ENCODE assay signal across 21 mouse cellular contexts in the genomic region with DNA sequence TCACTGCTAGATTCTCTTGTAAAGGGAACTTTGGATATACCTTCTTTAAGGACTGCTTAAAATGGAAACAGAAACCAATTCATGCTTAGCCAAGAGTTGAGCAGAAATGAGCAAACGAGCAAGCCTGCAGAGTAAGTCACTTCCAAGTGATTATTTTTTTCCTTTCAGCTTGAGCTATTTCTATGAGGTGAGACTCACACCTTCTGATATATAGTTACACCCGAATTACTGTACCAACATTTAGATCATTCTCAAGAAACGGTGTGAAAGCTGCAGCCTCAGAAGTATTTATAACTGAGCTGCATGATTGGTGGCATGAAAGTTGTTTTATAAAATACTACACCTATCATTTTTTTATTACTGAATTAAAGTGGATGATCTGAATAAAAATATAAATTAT.
DNase-seq lines count a peak whose midpoint lies in the region; ATAC-seq and TF ChIP-seq lines count a peak whose summit lies in the region.
"Had no signal": no experiment of that assay in that cellular context is flagged by ENCODE, and none has a peak within 500 bp of the region (broad histone marks: within the 10 kb centered on the region; RNA-seq: fewer than 3 reads in every experiment).

No protein-coding gene starts in this region.

- TF ChIP-seq CTCF in left cerebral cortex, adult 2 months (IDR thresholded peaks at IDR 0.05) = no peak

- H3K36me3 ChIP-seq in neural tube, embryonic 15.5 days = no peaks in the 10 kb centered on the region
- H3K36me3 ChIP-seq: embryonic facial prominence, embryonic 10.5 days; embryonic facial prominence, embryonic 12.5 days; forebrain, embryonic 12.5 days; forebrain, embryonic 15.5 days had no signal

- no peak overlapping the region for H3K4me3 ChIP-seq in left cerebral cortex, adult 2 months
- H3K4me3 ChIP-seq in neural tube, embryonic 15.5 days (replicated peaks) = no peak overlapping the region
- H3K4me3 ChIP-seq: embryonic facial prominence, embryonic 10.5 days; embryonic facial prominence, embryonic 12.5 days; forebrain, embryonic 12.5 days; forebrain, embryonic 15.5 days had no signal

- no peaks in the 10 kb centered on the region for H3K27me3 ChIP-seq in neural tube, embryonic 15.5 days (replicated peaks)
- H3K27me3 ChIP-seq: embryonic facial prominence, embryonic 12.5 days; forebrain, embryonic 12.5 days; forebrain, embryonic 15.5 days had no signal

- no peaks in the 10 kb centered on the region for H3K9me3 ChIP-seq in neural tube, embryonic 15.5 days (replicated peaks)
- H3K9me3 ChIP-seq: embryonic facial prominence, embryonic 10.5 days; embryonic facial prominence, embryonic 12.5 days; forebrain, embryonic 12.5 days; forebrain, embryonic 15.5 days had no signal

- WGBS in neural tube, embryonic 15.5 days = 71% methylated on average over 3 of the region's 3 CpGs

- H3K9ac ChIP-seq in neural tube, embryonic 15.5 days (replicated peaks) = no peak overlapping the region
- H3K9ac ChIP-seq: embryonic facial prominence, embryonic 12.5 days; forebrain, embryonic 12.5 days; forebrain, embryonic 15.5 days; forebrain, postnatal 0 days had no signal

- H3K27ac ChIP-seq in left cerebral cortex, adult 2 months = no peak overlapping the region
- H3K27ac ChIP-seq in neural tube, embryonic 15.5 days (replicated peaks) = no peak overlapping the region
- H3K27ac ChIP-seq: embryonic facial prominence, embryonic 10.5 days; embryonic facial prominence, embryonic 12.5 days; forebrain, embryonic 12.5 days; forebrain, embryonic 15.5 days had no signal

- intact Hi-C loops in left cerebral cortex, adult 2 months (cut with DNase I) = no loop called here

- H3K4me2 ChIP-seq in neural tube, embryonic 15.5 days = no peak overlapping the region
- H3K4me2 ChIP-seq: embryonic facial prominence, embryonic 12.5 days; forebrain, embryonic 12.5 days; forebrain, embryonic 15.5 days had no signal

- peak; percentile 92 for ATAC-seq in frontal cortex, adult (ENCODE audit: low TSS enrichment)
- no peak for ATAC-seq in neural tube, embryonic 15.5 days (ENCODE audit: low FRiP score)
- ATAC-seq: forebrain, embryonic 15.5 days; forebrain, postnatal 0 days had no signal

- H3K4me1 ChIP-seq in neural tube, embryonic 15.5 days = no peaks in the 10 kb centered on the region
- H3K4me1 ChIP-seq: embryonic facial prominence, embryonic 10.5 days; embryonic facial prominence, embryonic 12.5 days; forebrain, embryonic 12.5 days; forebrain, embryonic 15.5 days had no signal

- DNase-seq in frontal cortex, postnatal 10 days (ENCODE audit: low spot score in 2 of 2) = no peak
- peak; percentile 13 for DNase-seq in left cerebral cortex, adult 11 months (ENCODE audit: low spot score)
- no peak for DNase-seq in left cerebral cortex, adult 2 months (ENCODE audit: extremely low spot score in 1 of 2, low spot score in 2 of 2)
- peak; percentile 3 for DNase-seq in right cerebral cortex, adult 18-20 months
- DNase-seq in right cerebral cortex, adult 2 months (ENCODE audit: low spot score in 2 of 2) = no peak
- peak; percentile 67 for DNase-seq in telencephalon, adult 2 months (ENCODE audit: low read depth, low spot score)
- DNase-seq: adrenal gland, adult 2 months; adrenal gland, postnatal 10 days; adrenal gland, postnatal 25 days; cerebellum, adult 11-12 months; cerebellum, adult 2 months; cerebellum, adult 9-10 months; cerebellum, postnatal 10 days; cerebellum, postnatal 25 days; forebrain, postnatal 0 days had no signal

Comparison
In these comparisons a context has a peak if more than half of its experiments do, and no peak if none do; other contexts are left out.
1. DNase-seq: peak in left cerebral cortex, adult 11 months (single experiment), right cerebral cortex, adult 18-20 months (single experiment) and telencephalon, adult 2 months (single experiment); none in frontal cortex, postnatal 10 days (0 of 2), left cerebral cortex, adult 2 months (0 of 2) and right cerebral cortex, adult 2 months (0 of 2).